Mouse (Mus musculus): ENCODE data around the gene Inhbc. TPM values are rescaled to one million over a fixed set of nuclear protein-coding genes. Genes with fewer than 3 reads are reported as not detected.
"Not testable (repeated sequence)": the region's sequence is repeated elsewhere in the genome, so short reads cannot be mapped to it uniquely, and the experiment has no call there.

Inhbc gene
- polyA plus RNA-seq, 1 experiment from 2014 or later = not detected

DNA sequence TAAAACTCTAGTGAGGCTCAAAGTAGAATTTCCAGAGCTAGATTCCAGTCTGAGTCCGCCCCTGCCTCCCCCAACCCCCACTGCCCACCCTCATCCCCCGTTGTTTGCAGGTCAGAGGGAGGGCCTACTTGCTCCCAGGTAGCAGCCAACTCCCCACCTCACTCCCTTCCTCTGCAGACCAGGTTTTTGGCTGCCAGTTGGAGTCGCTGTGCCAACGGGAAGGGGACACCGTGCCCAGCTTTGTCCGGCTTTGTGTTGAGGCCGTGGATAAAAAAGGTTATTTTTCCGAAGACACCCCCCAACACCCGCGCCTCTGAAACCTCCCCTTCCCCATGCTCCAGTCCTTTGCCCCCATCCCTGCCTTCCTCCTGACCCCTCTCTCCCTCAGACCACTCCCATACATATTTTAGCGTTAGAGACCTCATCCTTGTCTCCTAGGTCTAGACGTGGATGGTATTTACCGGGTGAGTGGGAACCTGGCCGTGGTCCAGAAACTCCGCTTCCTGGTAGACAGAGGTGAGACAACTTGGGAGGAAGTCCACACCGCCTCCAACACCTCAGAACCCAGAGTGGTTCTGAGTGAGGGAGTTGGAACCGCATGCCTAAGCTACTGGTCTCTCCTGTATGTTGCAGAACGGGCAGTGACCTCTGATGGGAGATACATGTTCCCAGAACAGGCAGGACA is 42.6 kb downstream of the Inhbc start:
- DNase-seq (ENCODE audit: low spot score) = no peak

GRCm38 (mm10) chr10:127326828-127327227 is 43.4 kb downstream of the Inhbc start:
- no peak for DNase-seq (ENCODE audit: low spot score)

GRCm38 (mm10) chr10:127326017-127326801 is 44.0 kb downstream of the Inhbc start:
- peak; percentile 60 for DNase-seq (ENCODE audit: low spot score)

DNA sequence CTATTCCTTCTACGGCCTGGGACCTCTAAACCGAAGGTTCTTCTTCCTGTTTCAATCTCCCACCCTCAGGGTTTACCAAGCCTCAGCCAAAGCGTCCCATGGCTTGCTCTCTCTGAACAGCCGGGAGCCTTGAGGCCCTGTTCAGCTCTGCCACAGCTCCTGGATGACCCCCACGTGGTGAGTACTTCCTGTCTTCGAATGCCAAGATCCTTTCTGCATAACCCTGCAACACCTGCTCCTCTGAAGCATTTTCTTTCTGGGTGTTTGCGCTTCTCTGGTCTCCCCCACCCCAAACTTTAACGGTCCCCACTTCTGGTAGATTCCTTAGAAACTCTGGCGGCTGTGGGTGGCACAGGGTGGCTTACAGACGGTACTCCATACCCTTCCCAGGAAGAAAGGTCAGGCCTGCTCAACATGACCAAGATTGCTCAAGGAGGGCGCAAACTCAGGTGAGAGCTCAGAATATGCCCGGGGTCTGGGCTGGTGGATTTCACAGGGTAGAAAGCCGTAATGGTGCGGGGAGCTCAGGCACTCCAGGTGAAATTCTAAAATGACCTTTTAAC is 44.7 kb downstream of the Inhbc start:
- DNase-seq (ENCODE audit: low spot score) = peak; percentile 79

DNA sequence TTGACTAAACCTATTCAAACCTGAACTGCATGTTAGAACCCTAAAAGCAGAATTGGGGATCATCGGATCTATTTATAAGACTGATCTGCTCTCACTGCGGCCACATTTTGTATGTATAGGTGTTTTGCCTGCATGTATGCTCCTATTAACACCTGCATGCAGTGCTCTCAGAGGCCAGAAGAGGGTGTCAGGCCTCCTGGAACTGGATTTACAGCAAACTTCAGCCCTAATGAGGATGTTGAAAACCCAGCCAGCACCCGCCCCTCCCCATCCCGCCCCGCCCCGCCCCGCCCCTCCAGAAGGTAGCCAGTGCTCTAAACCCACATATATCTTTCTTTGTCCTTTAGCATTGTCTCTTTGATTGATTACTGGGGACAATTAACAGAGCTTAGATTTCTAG is 45.7 kb downstream of the Inhbc start:
- peak; percentile 87 for DNase-seq (ENCODE audit: low spot score)

- no peak for DNase-seq (ENCODE audit: low spot score)
Measured at GRCm38 (mm10) chr10:127323131-127323855, 46.9 kb downstream of the Inhbc start.

- no peak for DNase-seq (ENCODE audit: low spot score)
Measured at GRCm38 (mm10) chr10:127322669-127323068, 47.6 kb downstream of the Inhbc start.

GRCm38 (mm10) chr10:127322178-127322577 is 48.1 kb downstream of the Inhbc start:
- DNase-seq (ENCODE audit: low spot score) = no peak

GRCm38 (mm10) chr10:127321621-127322020 is 48.6 kb downstream of the Inhbc start, which contains the start of gene Arhgap9:
TSS of gene Arhgap9 (plus strand) at chr10:127321964.
- DNase-seq (ENCODE audit: low spot score) = peak; percentile 75

DNA sequence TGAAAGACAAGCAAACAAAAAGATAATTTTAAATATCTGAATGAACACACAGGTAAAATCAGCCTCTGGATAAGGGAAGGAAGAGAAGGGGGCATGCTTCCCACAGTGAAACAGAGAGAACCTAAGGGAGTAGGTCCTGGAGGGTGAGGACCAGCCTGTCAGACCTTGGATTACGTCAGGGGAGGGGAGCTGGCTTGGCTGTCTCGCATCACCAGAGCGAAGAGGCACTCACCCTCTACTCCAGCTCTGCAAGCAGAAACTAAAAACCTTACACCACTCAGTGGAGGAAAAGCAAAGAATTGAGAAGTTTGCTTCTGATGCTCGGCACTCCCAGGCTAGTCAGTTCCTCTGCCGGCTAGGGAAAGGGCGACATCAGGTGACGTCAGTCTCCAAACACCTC is 50.3 kb downstream of the Inhbc start:
- no peak for DNase-seq (ENCODE audit: low spot score)

DNA sequence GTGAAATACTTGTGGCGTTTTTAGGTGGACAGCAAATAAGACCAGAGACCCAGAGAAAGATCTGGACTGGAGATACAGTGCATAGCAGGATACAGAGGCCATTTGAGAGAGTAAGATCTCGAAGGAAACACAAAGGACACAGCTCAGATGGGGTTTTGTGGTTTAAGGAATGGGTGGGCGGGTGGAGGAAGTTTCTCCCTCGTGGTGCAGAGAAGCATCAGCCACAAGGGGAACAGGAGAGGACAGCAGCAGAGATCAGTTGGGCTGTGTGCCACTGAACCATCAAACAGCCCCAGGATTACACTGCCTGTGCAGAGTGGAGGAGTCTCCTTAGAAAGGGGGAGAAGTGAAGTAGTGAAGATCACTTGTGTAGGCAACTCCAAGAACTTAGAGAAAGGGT is 52.2 kb downstream of the Inhbc start:
- DNase-seq (ENCODE audit: low spot score) = no peak

GRCm38 (mm10) chr10:127317277-127317676 is 53.0 kb downstream of the Inhbc start:
- DNase-seq (ENCODE audit: low spot score) = no peak

GRCm38 (mm10) chr10:127314950-127315349 is 55.3 kb downstream of the Inhbc start:
- not testable (repeated sequence) for DNase-seq (ENCODE audit: low spot score)

DNA sequence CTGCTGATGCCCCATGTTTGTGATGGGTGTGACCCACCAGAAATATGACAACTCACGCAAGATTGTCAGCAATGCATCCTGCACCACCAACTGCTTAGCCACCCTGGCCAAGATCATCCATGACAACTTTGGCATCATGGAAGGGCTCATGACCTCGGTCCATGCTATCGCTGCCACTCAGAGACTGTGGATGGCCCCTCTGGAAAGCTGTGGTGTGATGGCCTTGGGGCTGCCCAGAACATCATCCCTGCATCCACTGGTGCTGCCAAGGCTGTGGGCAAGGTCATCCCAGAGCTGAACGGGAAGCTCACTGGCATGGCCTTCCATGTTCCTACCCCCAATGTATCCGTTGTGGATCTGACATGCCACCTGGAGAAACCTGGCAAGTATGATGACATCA is 56.7 kb downstream of the Inhbc start:
- DNase-seq (ENCODE audit: low spot score) = not testable (repeated sequence)

- no peak for DNase-seq (ENCODE audit: low spot score)
Measured at GRCm38 (mm10) chr10:127312858-127313257, 57.4 kb downstream of the Inhbc start.

DNA sequence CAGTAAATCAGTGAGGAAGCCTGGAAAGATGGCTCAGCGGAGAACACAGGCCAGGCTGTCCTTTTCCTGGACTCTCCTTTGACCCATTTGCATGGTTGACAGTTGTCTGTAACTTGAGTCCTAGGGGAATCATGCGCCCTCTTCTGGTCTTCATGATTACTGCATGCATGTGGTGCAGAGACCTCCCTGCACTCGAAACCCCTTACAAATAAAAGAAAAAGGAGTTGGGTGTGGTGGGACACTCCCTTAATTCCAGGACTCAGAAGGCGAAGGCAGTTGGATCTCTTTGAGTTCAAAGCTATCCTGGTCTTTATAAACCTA is 57.9 kb downstream of the Inhbc start:
- DNase-seq (ENCODE audit: low spot score) = peak; percentile 88

DNA sequence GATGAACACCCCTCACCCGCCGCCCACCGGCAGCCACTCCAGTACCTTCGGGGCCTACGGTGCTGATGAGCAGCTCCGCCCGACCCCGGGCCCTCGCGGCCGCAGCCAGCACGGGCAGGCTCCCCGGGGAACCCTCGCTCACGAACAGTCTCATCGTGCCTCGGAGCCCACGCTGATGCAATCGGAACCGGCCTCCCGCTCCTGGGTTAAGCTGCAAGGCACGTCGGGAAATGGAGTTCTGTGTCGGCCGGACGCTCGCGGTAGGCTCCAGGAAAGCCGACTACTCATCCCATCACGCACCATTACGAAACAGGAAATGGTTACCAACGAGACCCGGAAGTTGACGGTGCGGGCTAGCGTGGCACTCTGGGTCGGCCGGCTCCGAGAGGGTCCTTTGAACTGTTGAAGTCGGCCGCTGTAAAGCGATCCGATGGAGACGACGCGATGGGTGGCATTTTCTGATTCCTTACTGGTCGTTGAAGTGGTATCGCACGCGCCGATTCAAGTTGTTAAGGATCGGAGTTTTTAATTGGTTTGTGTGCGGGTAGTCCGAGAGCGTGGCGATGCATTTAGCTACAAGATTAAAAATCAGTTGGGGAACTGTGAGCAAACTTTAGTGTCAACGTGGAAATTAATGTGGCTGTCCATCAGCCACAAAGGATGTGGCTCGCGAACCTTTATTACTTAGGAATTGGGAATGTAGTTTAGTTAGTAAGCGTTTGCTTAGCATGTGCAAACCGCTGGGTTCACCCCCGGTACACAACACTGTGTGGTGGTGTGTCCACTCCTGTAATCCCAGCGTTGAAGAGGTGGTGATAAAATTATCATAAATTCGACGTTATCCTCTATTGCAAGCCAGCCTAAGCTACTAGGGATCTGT is 58.5 kb downstream of the Inhbc start, which contains the start of gene Mars:
Gene Mars, minus strand, starts transcription at position 311 of the 880 bp plus-strand sequence.
- DNase-seq (ENCODE audit: low spot score) = peak; percentile 95

DNA sequence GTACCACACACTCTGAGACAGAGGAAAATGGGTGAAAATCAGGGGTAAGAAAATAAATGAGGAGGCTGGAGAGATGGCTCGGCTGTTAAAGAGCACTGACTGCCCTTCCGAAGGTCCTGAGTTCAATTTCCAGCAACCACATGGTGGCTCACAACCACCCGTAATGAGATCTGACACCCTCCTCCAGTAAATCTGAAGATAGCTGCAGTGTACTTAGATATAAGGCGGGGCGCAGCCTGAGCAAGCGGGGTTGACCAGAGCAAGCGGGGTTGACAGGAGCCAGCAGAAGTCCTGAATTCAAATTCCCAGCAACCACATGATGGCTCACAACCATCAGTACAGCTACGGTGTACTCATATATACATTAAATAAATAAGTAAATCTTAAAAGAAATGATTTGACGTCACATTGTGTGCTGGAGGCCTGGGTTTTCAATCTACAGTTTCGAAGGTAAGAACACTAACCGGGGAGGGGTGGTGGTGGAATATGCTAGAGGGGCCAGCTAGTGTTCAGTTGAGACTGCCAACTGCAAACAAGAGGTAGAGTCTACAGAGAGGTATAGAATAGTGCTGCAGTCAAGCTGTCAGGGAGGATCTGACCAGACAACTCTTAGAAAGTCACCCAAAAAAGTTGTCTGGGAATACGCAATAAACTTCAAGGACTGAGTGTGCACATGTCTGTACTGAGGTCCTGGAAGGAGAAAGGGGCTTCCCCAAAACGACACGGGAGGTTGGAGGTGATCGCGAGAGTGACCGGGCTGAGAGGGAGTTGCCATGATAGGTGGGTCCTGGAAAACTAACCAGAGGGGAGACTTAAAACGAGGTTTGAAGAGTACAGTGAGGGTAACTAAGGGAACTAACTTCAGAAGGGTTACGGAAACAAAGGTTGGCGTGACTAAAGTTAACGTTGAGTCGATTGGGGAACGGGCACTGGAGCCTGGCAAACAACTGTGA is 59.4 kb downstream of the Inhbc start:
- DNase-seq (ENCODE audit: low spot score) = peak; percentile 47

DNA sequence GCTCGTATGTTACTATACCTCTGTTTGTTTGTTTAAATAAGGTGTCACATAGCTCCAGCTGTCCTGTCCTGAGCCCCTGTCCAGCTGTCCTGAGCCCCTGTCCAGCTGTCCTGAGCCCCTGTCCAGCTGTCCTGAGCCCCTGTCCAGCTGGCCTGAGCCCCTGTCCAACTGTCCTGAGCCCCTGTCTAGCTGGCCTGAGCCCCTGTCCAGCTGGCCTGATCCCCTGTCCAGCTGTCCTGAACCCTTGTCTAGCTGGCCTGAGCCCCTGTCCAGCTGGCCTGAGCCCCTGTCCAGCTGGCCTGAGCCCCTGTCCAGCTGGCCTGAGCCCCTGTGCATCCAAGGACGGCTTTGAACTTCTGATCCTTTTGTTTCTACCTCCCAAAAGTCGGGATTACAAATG is 61.1 kb downstream of the Inhbc start:
- DNase-seq (ENCODE audit: low spot score) = not testable (repeated sequence)

All from thymus, postnatal 0 days (tissue).